Comparison of ENCODE assay signal across 35 mouse cellular contexts in the genomic region with DNA sequence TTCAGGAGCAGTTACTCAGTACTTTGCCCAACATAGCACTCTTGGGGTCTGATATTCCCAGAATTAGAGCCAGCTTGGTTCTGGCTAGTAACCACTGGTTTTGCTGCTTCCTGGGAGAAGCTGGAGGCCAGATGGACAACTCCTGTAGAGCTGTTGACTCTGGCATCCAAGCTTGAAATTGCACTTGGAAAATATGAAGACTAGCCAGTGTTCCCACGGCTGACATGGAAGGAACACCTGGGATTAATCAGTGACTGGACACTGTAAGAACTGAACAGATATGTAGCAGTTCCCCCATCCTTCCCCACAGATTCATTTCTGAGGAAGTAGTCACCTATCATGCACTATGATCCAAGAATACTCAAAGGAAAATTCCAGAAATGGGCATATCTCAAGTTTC. TPM values are rescaled to one million over a fixed set of nuclear protein-coding genes. Genes with fewer than 3 reads are reported as not detected.
A peak's percentile ranks its signal among the peaks of the same experiment; 100 is the strongest.
DNase-seq lines count a peak whose midpoint lies in the region; TF ChIP-seq lines count a peak whose summit lies in the region.
"Had no signal": no experiment of that assay in that cellular context is flagged by ENCODE, and none has a peak within 500 bp of the region (broad histone marks: within the 10 kb centered on the region; RNA-seq: fewer than 3 reads in every experiment).

No protein-coding gene starts in this region.

- no peak for TF ChIP-seq CTCF in embryonic fibroblast, embryonic 13.5 days (IDR thresholded peaks at IDR 0.05; ENCODE audit: borderline replicate concordance, insufficient read depth, low read length)

- intact Hi-C loops in heart, postnatal 10 days (cut with DNase I), result no loop called here

- peaks cover 2% of the 10 kb centered on the region for H3K4me1 ChIP-seq in embryonic fibroblast, embryonic 13.5 days (ENCODE audit: control insufficient read depth, insufficient read depth, low read length)
- H3K4me1 ChIP-seq: embryonic facial prominence, embryonic 13.5 days had no signal

- H3K27ac ChIP-seq in embryonic fibroblast, embryonic 13.5 days (ENCODE audit: insufficient read depth, low read length), result peak overlapping the region; percentile 88
- H3K27ac ChIP-seq: embryonic facial prominence, embryonic 10.5 days; embryonic facial prominence, embryonic 13.5 days; heart, adult 2 months; hindbrain, embryonic 14.5 days; hindbrain, postnatal 0 days had no signal

- no peak overlapping the region for H3K4me3 ChIP-seq in embryonic fibroblast, embryonic 13.5 days (ENCODE audit: insufficient read depth, low read length)
- H3K4me3 ChIP-seq: embryonic facial prominence, embryonic 10.5 days; embryonic facial prominence, embryonic 13.5 days; heart, adult 2 months had no signal

- TF ChIP-seq POLR2A in embryonic fibroblast, embryonic 13.5 days (IDR thresholded peaks at IDR 0.05; ENCODE audit: low read depth, low read length), result no peak

- peak; percentile 34 to 47 for DNase-seq in heart, adult 9 months (ENCODE audit: low spot score in 2 of 2)
- no peak for DNase-seq in heart, postnatal 10 days
- peak; percentile 38 for DNase-seq in skeletal muscle tissue, adult 2 months (ENCODE audit: low read depth, low spot score)
- DNase-seq in left cerebral cortex, adult 18-20 months (ENCODE audit: low spot score in 2 of 2), result no peak
- DNase-seq in cerebellum, adult 11 months, result no peak
- DNase-seq: adrenal gland, adult 2 months; adrenal gland, postnatal 14 days; cerebellum, adult 11-12 months; cerebellum, adult 8-10 months; cerebellum, postnatal 10 days; cerebellum, postnatal 36 days; embryo, embryonic 11 days; gastrocnemius, postnatal 25 days; heart, adult 2 months; heart, postnatal 4 days; kidney, adult 18-20 months had no signal

RNA-seq across cellular contexts. Expression of a gene that starts 4.1 kb away (rescaled TPM):
- not detected for total RNA-seq in heart, postnatal 10 days (2021)
- not detected in 2 replicates for polyA plus RNA-seq in embryonic fibroblast, embryonic 13.5 days (2011; ENCODE audit: insufficient read length, low read depth, missing spikeins)
- total RNA-seq in left cerebral cortex, adult 18-20 months (2021), result not detected
- total RNA-seq: adrenal gland, adult 2 months; adrenal gland, postnatal 14 days; adrenal gland, postnatal 4 days; gastrocnemius, adult 8-10 months; gastrocnemius, postnatal 25 days; heart, adult 2 months; heart, postnatal 4 days; hindbrain, postnatal 0 days; MEL had no signal
- polyA plus RNA-seq: adrenal gland, adult 2 months; C2C12; cortical plate, adult 2 months; embryonic facial prominence, embryonic 10.5 days; embryonic facial prominence, embryonic 13.5 days; forebrain, embryonic 11.5 days; forebrain, embryonic 14.5 days; gonadal fat pad, adult 2 months; heart, adult 2 months; heart, embryonic 11.5 days; heart, postnatal 0 days; hindbrain, embryonic 11.5 days; hindbrain, embryonic 14.5 days; hindbrain, postnatal 0 days; inflammation-experienced regulatory T-cells, adult 6 months; intestine, embryonic 16.5 days; Patski had no signal

RNA-seq across cellular contexts. Expression of a gene that starts 52.7 kb away (rescaled TPM):
- 1 to 10 TPM; 3.4 to 3.6 TPM for total RNA-seq in heart, postnatal 10 days (2021)
- polyA plus RNA-seq in embryonic fibroblast, embryonic 13.5 days (2011; ENCODE audit: insufficient read length, low read depth, missing spikeins), result 12.1 and 15.2 TPM in 2 replicates
- total RNA-seq in left cerebral cortex, adult 18-20 months (2021), result 1 to 10 TPM; 1.5 to 2.5 TPM
- polyA plus RNA-seq: adrenal gland, adult 2 months had no signal

RNA-seq across cellular contexts. Expression of a gene that starts 52.8 kb away (rescaled TPM):
- 10 to 100 TPM; 54.8 to 56.7 TPM for total RNA-seq in heart, postnatal 10 days (2021)
- 136 and 163 TPM in 2 replicates for polyA plus RNA-seq in embryonic fibroblast, embryonic 13.5 days (2011; ENCODE audit: insufficient read length, low read depth, missing spikeins)
- total RNA-seq in left cerebral cortex, adult 18-20 months (2021), result 10 to 100 TPM; 30.4 to 33.4 TPM

Comparison
In these comparisons a context has a peak if more than half of its experiments do, and no peak if none do; other contexts are left out.
1. DNase-seq: peak in heart, adult 9 months (2 of 2) and skeletal muscle tissue, adult 2 months (single experiment); none in heart, postnatal 10 days (0 of 2), left cerebral cortex, adult 18-20 months (0 of 2) and cerebellum, adult 11 months (single experiment).